Mouse (Mus musculus): ENCODE data around the gene C9orf72.
"Not testable (repeated sequence)": the region's sequence is repeated elsewhere in the genome, so short reads cannot be mapped to it uniquely, and the experiment has no call there.

DNA sequence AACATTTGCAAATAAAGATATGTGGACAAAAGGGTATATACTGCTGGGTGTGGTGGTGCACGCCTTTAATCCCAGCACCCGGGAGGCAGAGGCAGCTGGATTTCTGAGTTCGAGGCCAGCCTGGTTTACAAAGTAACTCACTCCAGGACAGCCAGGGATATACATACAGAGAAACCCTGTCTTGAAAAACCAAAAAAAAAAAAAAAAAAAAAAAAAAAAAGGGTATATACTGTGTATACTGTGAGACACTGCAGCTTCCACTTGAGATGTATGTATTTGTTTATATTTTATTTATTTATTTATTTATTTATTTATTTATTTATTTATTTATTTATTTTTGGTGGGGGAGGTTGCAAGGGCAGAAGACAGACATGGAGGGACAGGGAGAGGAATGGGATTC lies 12.3 kb upstream of the C9orf72 start:
- TF ChIP-seq CTCF (IDR thresholded peaks at IDR 0.05; ENCODE audit: extremely low read depth, insufficient read length, insufficient replicate concordance, low read depth, low read length); POLR2A (IDR thresholded peaks at IDR 0.05; ENCODE audit: low read depth, low read length): not testable (repeated sequence)

All from small intestine, adult 2 months (tissue).